Mouse (Mus musculus) thymus, adult 2 months (tissue): ENCODE data around the gene Fndc9. TPM values are rescaled to one million over a fixed set of nuclear protein-coding genes. Genes with fewer than 3 reads are reported as not detected.
A peak's percentile ranks its signal among the peaks of the same experiment; 100 is the strongest.

Experiments used
- DNase-seq: peaks from one replicate; pipeline ENCODE4 v3.0.0; 2021
- H3K27ac ChIP-seq: fragments of 200-500 bp; 2 replicates; pipeline ENCODE4 v1.5.1; 2012; ENCODE audit warnings: low read length, control low read depth; ENCODE audit not compliant: control insufficient read depth, insufficient read depth
- H3K27me3 ChIP-seq: fragments of 200-500 bp; 2 replicates; pipeline ENCODE4 v1.6.1; 2012; ENCODE audit warnings: mild to moderate bottlenecking, low read length, moderate library complexity, mixed read lengths; ENCODE audit not compliant: control insufficient read depth, insufficient read depth
- H3K36me3 ChIP-seq: fragments of 200-500 bp; 2 replicates; pipeline ENCODE4 v1.6.1; 2012; ENCODE audit warnings: mild to moderate bottlenecking, low read length, moderate library complexity; ENCODE audit not compliant: control insufficient read depth, insufficient read depth
- H3K4me1 ChIP-seq: fragments of 200-500 bp; replicated peaks from 2 replicates; pipeline ENCODE4 v1.6.1; 2012; ENCODE audit warnings: low read length; ENCODE audit not compliant: control insufficient read depth, insufficient read depth
- H3K4me3 ChIP-seq: fragments of 200-500 bp; 2 replicates; pipeline ENCODE4 v1.5.1; 2012; ENCODE audit warnings: mild to moderate bottlenecking, low read length, control low read depth, moderate library complexity; ENCODE audit not compliant: control insufficient read depth, insufficient read depth
- CTCF ChIP-seq: fragments of 200-500 bp; IDR thresholded peaks from 2 replicates; pipeline ENCODE4 v1.5.1; 2012; ENCODE audit warnings: mild to moderate bottlenecking, control low read depth, low read length, moderate library complexity, borderline replicate concordance; ENCODE audit not compliant: control insufficient read depth, poor library complexity, insufficient read depth; ENCODE audit errors: extremely low read depth
- POLR2A ChIP-seq: fragments of 200-500 bp; IDR thresholded peaks from 2 replicates; pipeline ENCODE4 v1.6.1; 2012; ENCODE audit warnings: mild to moderate bottlenecking, low read length, control low read depth, moderate library complexity; ENCODE audit not compliant: control insufficient read depth, poor library complexity, insufficient read depth; ENCODE audit errors: extremely low read depth
- WGBS: fragments of 180-500 bp; shearing (Covaris S2); methylation state at CpG from one replicate; pipeline ENCODE4 v1.1.7; 2018; 5-methylcytosine and 5-hydroxymethylcytosine counted together
- polyA plus RNA-seq: library from polyadenylated mRNA; depleted of rRNA; stranded (reverse); fragments of >200 nt; gene quantifications from 2 replicates; pipeline ENCODE4 v1.2.3, GENCODE M21; 2012

Fndc9 gene
- polyA plus RNA-seq, 1 experiment, result 0.09 TPM

DNA sequence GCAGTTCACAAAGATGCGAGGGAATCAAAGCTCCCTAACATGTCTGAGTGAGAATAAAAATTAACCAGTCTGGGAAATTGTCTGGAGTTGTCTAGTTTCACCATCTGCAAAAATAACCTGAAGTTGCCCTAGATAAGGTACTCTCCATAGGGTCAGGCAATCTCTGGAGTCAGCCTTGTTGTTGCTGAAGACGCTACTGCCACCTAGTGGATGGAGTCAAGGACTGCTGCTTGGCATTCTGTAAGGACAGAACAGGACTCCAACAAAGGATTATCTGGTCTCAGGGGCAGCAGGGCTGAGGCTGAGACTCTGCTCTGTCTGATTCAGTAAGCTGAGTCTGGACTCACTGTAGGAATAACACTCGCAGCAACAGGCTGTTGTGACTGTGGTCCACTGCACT is 20.0 kb upstream of the Fndc9 start:
- H3K27ac ChIP-seq, result no peak overlapping the region
- H3K4me3 ChIP-seq, result no peak overlapping the region
- peak; percentile 24; the same call in 1 of the 2 replicates for TF ChIP-seq CTCF
- no peak for TF ChIP-seq POLR2A
- peak; percentile 35 for DNase-seq
- no peaks in the 10 kb centered on the region for H3K27me3 ChIP-seq
- H3K36me3 ChIP-seq, result peaks cover 22% of the 10 kb centered on the region
- WGBS, result 49% methylated on average over 3 of the region's 3 CpGs
- no peaks in the 10 kb centered on the region for H3K4me1 ChIP-seq

DNA sequence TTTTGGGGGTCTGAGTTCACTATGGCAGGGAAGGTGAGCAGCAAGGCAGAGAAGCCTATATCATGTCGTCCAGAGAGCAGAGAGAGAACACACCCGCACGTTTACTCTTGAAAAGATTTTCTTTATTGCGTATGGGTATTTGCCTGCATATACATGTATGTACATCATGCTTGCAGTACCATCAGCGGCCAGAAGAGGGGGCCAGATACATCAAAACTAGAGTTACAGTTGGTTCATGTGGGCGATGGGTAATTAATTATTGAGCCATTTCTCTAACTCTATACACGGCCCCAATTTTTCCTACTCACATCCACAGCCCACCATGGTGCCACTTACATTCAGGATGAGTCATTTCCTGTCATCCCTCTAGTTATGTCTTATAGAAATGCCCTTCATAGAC is 18.7 kb upstream of the Fndc9 start:
- TF ChIP-seq POLR2A, result no peak
- no peak for TF ChIP-seq CTCF
- Histone ChIP-seq H3K27me3 (no peaks in the 10 kb centered on the region), H3K4me3 (no peak overlapping the region), H3K27ac (no peak overlapping the region), H3K36me3 (peaks cover 33% of the 10 kb centered on the region), H3K4me1 (no peaks in the 10 kb centered on the region)
- WGBS, result 89% methylated on average over 7 of the region's 7 CpGs
- peak; percentile 40 for DNase-seq

DNA sequence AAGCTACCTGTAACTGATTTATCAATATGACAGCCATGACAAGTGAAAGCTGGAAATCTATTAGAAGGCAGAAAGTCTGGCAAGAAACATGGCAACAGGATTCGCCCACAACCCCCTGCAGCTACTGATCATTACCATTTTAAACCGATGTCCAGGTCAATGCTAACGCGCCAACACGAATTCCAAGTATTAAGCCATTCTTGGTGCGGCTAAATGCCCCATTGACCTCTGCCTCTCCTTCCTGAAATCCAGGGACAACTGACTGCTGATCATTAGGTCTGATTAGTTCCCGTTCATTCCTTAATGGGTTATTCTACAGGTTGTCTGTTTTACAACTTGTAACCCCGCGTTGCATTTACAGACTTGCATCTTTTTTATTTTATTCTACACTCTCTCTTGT is 17.6 kb upstream of the Fndc9 start:
- H3K27ac ChIP-seq, result no peak overlapping the region
- H3K27me3 ChIP-seq, result no peaks in the 10 kb centered on the region
- H3K36me3 ChIP-seq, result peaks cover 43% of the 10 kb centered on the region
- H3K4me1 ChIP-seq, result no peaks in the 10 kb centered on the region
- H3K4me3 ChIP-seq, result no peak overlapping the region
- 96% methylated on average over 9 of the region's 9 CpGs for WGBS
- no peak for DNase-seq
- TF ChIP-seq CTCF (no peak), POLR2A (no peak)

DNA sequence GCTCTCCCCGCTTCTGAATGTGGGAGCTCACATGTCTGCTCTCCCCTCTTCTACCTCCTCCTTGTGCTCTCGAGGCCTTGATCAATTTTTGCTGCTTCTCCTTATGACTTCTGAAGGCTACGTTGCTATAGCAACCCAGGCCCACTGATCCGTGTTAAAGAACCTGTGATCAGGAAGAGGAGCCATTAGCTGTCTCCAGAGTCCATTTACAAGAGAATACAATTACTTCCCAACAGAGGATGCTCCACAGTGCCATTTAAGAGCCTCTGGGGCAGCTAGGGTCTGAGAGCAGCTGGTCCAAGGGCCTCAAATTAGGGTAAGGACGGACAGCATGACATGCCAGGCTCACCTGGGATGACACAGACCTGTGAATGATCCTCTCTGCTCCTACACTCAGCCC is 16.7 kb upstream of the Fndc9 start:
- peaks cover 43% of the 10 kb centered on the region for H3K36me3 ChIP-seq
- no peak for TF ChIP-seq CTCF
- TF ChIP-seq POLR2A, result no peak
- H3K27ac ChIP-seq, result no peak overlapping the region
- H3K4me3 ChIP-seq, result no peak overlapping the region
- no peaks in the 10 kb centered on the region for H3K4me1 ChIP-seq
- no peaks in the 10 kb centered on the region for H3K27me3 ChIP-seq
- 89% methylated on average over 5 of the region's 5 CpGs for WGBS
- no peak for DNase-seq

- Histone ChIP-seq H3K27ac (no peak overlapping the region), H3K27me3 (no peaks in the 10 kb centered on the region), H3K4me1 (no peaks in the 10 kb centered on the region), H3K36me3 (peaks cover 47% of the 10 kb centered on the region), H3K4me3 (no peak overlapping the region)
- TF ChIP-seq CTCF (no peak), POLR2A (no peak)
- WGBS, result 98% methylated on average over 9 of the region's 9 CpGs
- DNase-seq, result no peak
These were observed 16.0 kb upstream of the Fndc9 start for GRCm38 (mm10) chr11:46219380-46219779.

- Histone ChIP-seq H3K4me1 (no peaks in the 10 kb centered on the region), H3K36me3 (peaks cover 45% of the 10 kb centered on the region), H3K27me3 (no peaks in the 10 kb centered on the region), H3K27ac (no peak overlapping the region), H3K4me3 (no peak overlapping the region)
- WGBS, result 99% methylated on average over 2 of the region's 2 CpGs
- DNase-seq, result no peak
- no peak for TF ChIP-seq CTCF
- no peak for TF ChIP-seq POLR2A
These were observed 15.1 kb upstream of the Fndc9 start for GRCm38 (mm10) chr11:46220211-46220610.

DNA sequence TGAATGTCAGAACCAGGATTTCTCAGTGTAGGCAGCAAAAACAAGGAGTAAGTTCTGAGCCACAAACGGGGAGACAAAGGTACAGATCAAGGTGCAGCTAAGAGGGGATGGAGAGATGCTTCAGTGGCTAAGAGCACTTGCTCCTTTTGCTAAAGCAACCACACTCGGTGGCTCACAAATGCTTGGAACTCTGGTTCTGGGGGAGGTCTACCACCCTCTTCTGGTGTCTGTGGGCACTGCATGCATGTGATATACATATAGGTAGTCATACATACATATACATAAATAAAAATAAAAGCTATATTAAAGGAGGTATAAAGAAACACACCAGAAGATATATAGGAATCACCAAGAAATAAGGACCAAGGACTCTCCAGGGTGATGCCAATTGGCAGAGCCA is 11.8 kb upstream of the Fndc9 start:
- H3K27ac ChIP-seq, result no peak overlapping the region
- DNase-seq, result no peak
- no peak for TF ChIP-seq POLR2A
- no peak for TF ChIP-seq CTCF
- H3K36me3 ChIP-seq, result peaks cover 41% of the 10 kb centered on the region
- WGBS, result 95% methylated on average over 2 of the region's 2 CpGs
- H3K4me1 ChIP-seq, result no peaks in the 10 kb centered on the region
- H3K27me3 ChIP-seq, result no peaks in the 10 kb centered on the region
- no peak overlapping the region for H3K4me3 ChIP-seq
